Mouse (Mus musculus): ENCODE data around the gene Pxylp1.

GRCm38 (mm10) chr9:96916620-96917538 lies 24.4 kb upstream of the Pxylp1 start:
- TF ChIP-seq CTCF (IDR thresholded peaks at IDR 0.05; ENCODE audit: control insufficient read depth, insufficient read depth, insufficient read length) (peak; percentile 90), MAX (IDR thresholded peaks at IDR 0.05) (no peak), MYOD1 (IDR thresholded peaks at IDR 0.05; ENCODE audit: control insufficient read depth, insufficient read length, low read depth) (no peak), CEBPB (IDR thresholded peaks at IDR 0.05; ENCODE audit: low read depth) (no peak), FOSL1 (IDR thresholded peaks at IDR 0.05; ENCODE audit: insufficient read depth, low read length, poor library complexity, severe bottlenecking) (no peak)

Data from C2C12 (cell line).